Comparison of ENCODE assay signal across 10 mouse cellular contexts in genomic region chr10:60933891-60934290, GRCm38 (mm10).
A peak's percentile ranks its signal among the peaks of the same experiment; 100 is the strongest.
DNase-seq lines count a peak whose midpoint lies in the region; ATAC-seq and TF ChIP-seq lines count a peak whose summit lies in the region.
"Had no signal": no experiment of that assay in that cellular context is flagged by ENCODE, and none has a peak within 500 bp of the region (broad histone marks: within the 10 kb centered on the region; RNA-seq: fewer than 3 reads in every experiment).

No protein-coding gene starts in this region.

- ATAC-seq in kidney, embryonic 15.5 days (replicated peaks; ENCODE audit: low FRiP score), result peak; percentile 83
- ATAC-seq in liver, embryonic 11.5 days (replicated peaks; ENCODE audit: low FRiP score), result 0 out of 2 replicates have a peak, but pooled peaks have one; percentile 22

- H3K9ac ChIP-seq in kidney, embryonic 15.5 days, result no peak overlapping the region
- H3K9ac ChIP-seq in liver, embryonic 11.5 days (ENCODE audit: low read depth, low read length), result no peak overlapping the region

- H3K27me3 ChIP-seq in kidney, embryonic 15.5 days, result peaks cover 17% of the 10 kb centered on the region
- no peaks in the 10 kb centered on the region for H3K27me3 ChIP-seq in liver, embryonic 11.5 days (replicated peaks; ENCODE audit: control insufficient read depth, insufficient read depth, low read length)
- no peaks in the 10 kb centered on the region for H3K27me3 ChIP-seq in myocyte (ENCODE audit: control insufficient read depth, insufficient read depth, insufficient read length)

- peak; percentile 23 for DNase-seq in adrenal gland, adult 2 months
- no peak for DNase-seq in adrenal gland, adult 8-10 months
- no peak for DNase-seq in kidney, adult 11 months
- no peak for DNase-seq in liver, embryonic 11.5 days (ENCODE audit: low spot score)
- DNase-seq in gastrocnemius, adult 8-10 months (ENCODE audit: low spot score in 2 of 2), result no peak
- DNase-seq in gastrocnemius, adult 18-20 months (ENCODE audit: low spot score), result no peak
- DNase-seq: cerebellum, adult 9-10 months had no signal

- no peak overlapping the region for H3ac ChIP-seq in myocyte (ENCODE audit: control insufficient read depth, insufficient read length)

- no peaks in the 10 kb centered on the region for H3K9me3 ChIP-seq in kidney, embryonic 15.5 days (replicated peaks)
- no peaks in the 10 kb centered on the region for H3K9me3 ChIP-seq in liver, embryonic 11.5 days (ENCODE audit: control insufficient read depth, low read length)

- peak; percentile 47 for TF ChIP-seq POLR2A in myocyte (IDR thresholded peaks at IDR 0.05; ENCODE audit: insufficient read length, low read depth)

- peak overlapping the region; percentile 21; the same call in 1 of the 2 replicates for H3K4me2 ChIP-seq in kidney, embryonic 15.5 days
- H3K4me2 ChIP-seq in liver, embryonic 11.5 days, result peak overlapping the region; percentile 4; the same call in 1 of the 2 replicates
- H3K4me2 ChIP-seq in myocyte (ENCODE audit: low read depth), result peak overlapping the region; percentile 98
- H3K4me2 ChIP-seq: midbrain, embryonic 11.5 days had no signal

- H3K79me2 ChIP-seq in myocyte (ENCODE audit: control insufficient read depth, insufficient read depth), result no peaks in the 10 kb centered on the region

- no peak overlapping the region for H3K4me3 ChIP-seq in kidney, embryonic 15.5 days (replicated peaks)
- H3K4me3 ChIP-seq in liver, embryonic 11.5 days (ENCODE audit: low read depth, low read length), result no peak overlapping the region
- H3K4me3 ChIP-seq in myocyte, result peak overlapping the region; percentile 34

- H3K36me3 ChIP-seq in kidney, embryonic 15.5 days, result no peaks in the 10 kb centered on the region
- H3K36me3 ChIP-seq in liver, embryonic 11.5 days (ENCODE audit: control insufficient read depth, insufficient read depth, low read length), result no peaks in the 10 kb centered on the region
- H3K36me3 ChIP-seq in myocyte (ENCODE audit: control insufficient read depth, insufficient read depth), result no peaks in the 10 kb centered on the region

- H3K27ac ChIP-seq in kidney, embryonic 15.5 days, result peak overlapping the region; percentile 90
- H3K27ac ChIP-seq in liver, embryonic 11.5 days (ENCODE audit: low read depth, low read length), result peak overlapping the region; percentile 67; the same call in 1 of the 2 replicates

- peaks cover 55% of the 10 kb centered on the region for H3K4me1 ChIP-seq in kidney, embryonic 15.5 days
- peaks cover 13% of the 10 kb centered on the region for H3K4me1 ChIP-seq in liver, embryonic 11.5 days (replicated peaks; ENCODE audit: control insufficient read depth, insufficient read depth, low read length)

- 3% methylated on average over 7 of the region's 7 CpGs for WGBS in kidney, embryonic 15.5 days
- 15% methylated on average over 7 of the region's 7 CpGs for WGBS in liver, embryonic 11.5 days

TF ChIP-seq in myocyte, 11 proteins besides CTCF, POLR2A, EP300 and RAD21:
- TF ChIP-seq POLR2AphosphoS2 (IDR thresholded peaks at IDR 0.05; ENCODE audit: insufficient read length, low read depth) (peak; percentile 47), TCF3 (IDR thresholded peaks at IDR 0.05; ENCODE audit: insufficient read length, low read depth) (no peak), MYOG (IDR thresholded peaks at IDR 0.05; ENCODE audit: control insufficient read depth in 1 of 3, insufficient read depth in 1 of 3, insufficient read length in 2 of 3, low read depth in 2 of 3) (no peak), TCF12 (IDR thresholded peaks at IDR 0.05; ENCODE audit: insufficient read depth, poor library complexity, severe bottlenecking) (no peak)

Comparison
In these comparisons a context has a peak if more than half of its experiments do, and no peak if none do; other contexts are left out.
1. H3K4me2 ChIP-seq: peak in every context shown above with its lines; median percentile 98 in myocyte; 21 in kidney, embryonic 15.5 days; 4 in liver, embryonic 11.5 days.